Mouse (Mus musculus): Measurements from ENCODE around the gene Sipa1l2. TPM values are rescaled to one million over a fixed set of nuclear protein-coding genes. Genes with fewer than 3 reads are reported as not detected.

The Sipa1l2 gene
- polyA plus RNA-seq, 1 experiment from 2014 or later: 8.2 TPM

DNA sequence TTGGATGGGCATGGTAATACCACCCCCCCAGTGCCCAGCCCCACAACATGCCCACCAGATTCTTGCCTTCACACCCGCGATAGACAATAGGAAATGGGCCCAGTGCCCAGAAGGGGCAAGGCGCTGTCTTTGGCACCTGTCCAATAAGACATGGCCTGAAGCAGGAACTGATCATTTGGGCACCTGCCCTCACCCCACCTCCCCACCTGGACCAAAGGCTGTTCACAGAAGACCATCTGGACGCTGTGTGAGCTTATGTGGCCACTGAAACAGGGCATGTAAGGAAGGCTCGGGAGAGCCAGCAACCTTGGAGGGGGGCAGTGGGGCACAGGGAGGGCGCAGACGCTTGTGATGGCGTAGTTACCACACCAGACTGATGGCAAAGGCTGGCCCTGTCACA lies 174.6 kb downstream of the Sipa1l2 start:
- H3K9ac ChIP-seq (ENCODE audit: low read depth, low read length): no peak overlapping the region
- no peaks in the 10 kb centered on the region for H3K27me3 ChIP-seq (ENCODE audit: insufficient read depth, low read length)
- no peak for TF ChIP-seq CTCF (IDR thresholded peaks at IDR 0.05; ENCODE audit: low read depth)
- H3K9me3 ChIP-seq (replicated peaks; ENCODE audit: low read length): no peaks in the 10 kb centered on the region
- no peaks in the 10 kb centered on the region for H3K36me3 ChIP-seq (ENCODE audit: insufficient read depth, low read length)
- no peak overlapping the region for H3K27ac ChIP-seq
- H3K4me3 ChIP-seq (replicated peaks; ENCODE audit: low read depth, low read length): no peak overlapping the region
- H3K4me2 ChIP-seq (ENCODE audit: low read length): no peak overlapping the region
- DNase-seq (ENCODE audit: low spot score) (no peak), ATAC-seq (replicated peaks; ENCODE audit: low FRiP score, low read depth) (no peak)
- 82% methylated on average over 8 of the region's 8 CpGs for WGBS
- H3K4me1 ChIP-seq (replicated peaks; ENCODE audit: insufficient read depth, low read length): no peaks in the 10 kb centered on the region

DNA sequence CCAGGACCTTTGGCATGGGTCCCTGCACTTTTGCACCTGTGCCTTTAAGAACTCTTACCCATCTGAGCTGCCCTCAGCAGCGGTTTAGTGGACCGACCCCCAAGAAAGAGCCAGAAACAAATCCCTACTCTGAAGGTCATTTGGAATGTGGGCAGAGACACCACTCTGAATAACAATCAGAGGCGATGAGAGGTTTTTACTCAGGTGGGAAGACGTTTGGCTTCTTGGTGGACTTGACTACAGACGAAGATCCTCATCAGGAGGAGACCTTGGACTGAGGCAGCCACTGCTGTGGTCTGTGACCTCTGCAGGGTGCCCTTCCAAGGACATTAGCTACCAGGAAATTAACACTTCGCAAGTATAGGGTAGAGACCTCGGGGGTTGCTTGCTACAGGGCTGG lies 177.9 kb downstream of the Sipa1l2 start:
- no peak overlapping the region for H3K4me3 ChIP-seq (replicated peaks; ENCODE audit: low read depth, low read length)
- ATAC-seq (replicated peaks; ENCODE audit: low FRiP score, low read depth) (no peak), DNase-seq (ENCODE audit: low spot score) (no peak)
- TF ChIP-seq CTCF (IDR thresholded peaks at IDR 0.05; ENCODE audit: low read depth): no peak
- no peak overlapping the region for H3K27ac ChIP-seq
- no peak overlapping the region for H3K4me2 ChIP-seq (ENCODE audit: low read length)
- 0 out of 2 replicates have a peak, but pooled peaks cover 12% of the 10 kb centered on the region for H3K4me1 ChIP-seq (replicated peaks; ENCODE audit: insufficient read depth, low read length)
- H3K27me3 ChIP-seq (ENCODE audit: insufficient read depth, low read length): no peaks in the 10 kb centered on the region
- no peak overlapping the region for H3K9ac ChIP-seq (ENCODE audit: low read depth, low read length)
- H3K9me3 ChIP-seq (replicated peaks; ENCODE audit: low read length): no peaks in the 10 kb centered on the region
- WGBS: 56% methylated on average over 7 of the region's 7 CpGs
- H3K36me3 ChIP-seq (ENCODE audit: insufficient read depth, low read length): no peaks in the 10 kb centered on the region

DNA sequence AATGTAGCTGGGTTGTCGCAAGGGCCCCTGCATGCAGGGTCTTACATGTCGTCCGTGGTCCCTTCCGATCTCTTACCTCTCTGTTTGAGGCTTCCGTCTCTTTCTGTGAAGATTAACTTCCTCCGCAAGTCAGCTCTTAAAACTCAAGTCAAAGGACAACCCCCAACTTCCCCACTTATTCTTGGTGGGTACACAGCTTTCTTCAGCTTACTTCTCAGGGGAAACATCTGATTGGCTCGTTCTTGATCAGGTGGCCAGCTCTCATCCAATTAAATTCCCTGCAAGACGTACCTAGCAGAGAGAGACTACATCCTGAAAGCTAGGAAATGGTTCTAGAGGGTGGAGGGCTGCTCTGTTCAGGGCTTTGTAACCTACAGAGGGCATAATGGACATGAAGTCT lies 178.3 kb downstream of the Sipa1l2 start:
- no peaks in the 10 kb centered on the region for H3K27me3 ChIP-seq (ENCODE audit: insufficient read depth, low read length)
- no peak for TF ChIP-seq CTCF (IDR thresholded peaks at IDR 0.05; ENCODE audit: low read depth)
- no peak for DNase-seq (ENCODE audit: low spot score)
- H3K36me3 ChIP-seq (ENCODE audit: insufficient read depth, low read length): no peaks in the 10 kb centered on the region
- no peak overlapping the region for H3K9ac ChIP-seq (ENCODE audit: low read depth, low read length)
- no peak overlapping the region for H3K27ac ChIP-seq
- WGBS: 77% methylated on average over 8 of the region's 8 CpGs
- ATAC-seq (replicated peaks; ENCODE audit: low FRiP score, low read depth): no peak
- H3K4me2 ChIP-seq (ENCODE audit: low read length): no peak overlapping the region
- H3K9me3 ChIP-seq (replicated peaks; ENCODE audit: low read length): no peaks in the 10 kb centered on the region
- H3K4me1 ChIP-seq (replicated peaks; ENCODE audit: insufficient read depth, low read length): 0 out of 2 replicates have a peak, but pooled peaks cover 12% of the 10 kb centered on the region
- H3K4me3 ChIP-seq (replicated peaks; ENCODE audit: low read depth, low read length): no peak overlapping the region

DNA sequence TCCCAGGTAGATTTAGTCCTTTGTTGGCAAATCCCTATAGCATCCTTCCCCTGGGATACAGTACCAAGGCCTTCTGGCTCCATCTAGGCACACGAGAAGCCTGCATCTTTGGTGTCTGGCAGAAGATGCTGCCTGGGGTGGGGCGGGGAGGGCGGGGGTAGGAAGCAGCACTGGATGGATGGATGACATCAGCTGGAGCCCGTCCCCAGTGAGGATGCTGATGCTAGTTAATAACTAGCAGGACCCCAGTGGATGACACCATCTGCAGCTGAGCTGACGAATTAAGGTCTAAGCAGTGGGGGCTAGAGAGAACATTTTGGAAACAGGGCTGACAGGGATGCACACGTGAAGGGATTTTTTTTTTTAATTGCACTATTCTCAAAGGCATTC lies 179.1 kb downstream of the Sipa1l2 start:
- no peak for TF ChIP-seq CTCF (IDR thresholded peaks at IDR 0.05; ENCODE audit: low read depth)

DNA sequence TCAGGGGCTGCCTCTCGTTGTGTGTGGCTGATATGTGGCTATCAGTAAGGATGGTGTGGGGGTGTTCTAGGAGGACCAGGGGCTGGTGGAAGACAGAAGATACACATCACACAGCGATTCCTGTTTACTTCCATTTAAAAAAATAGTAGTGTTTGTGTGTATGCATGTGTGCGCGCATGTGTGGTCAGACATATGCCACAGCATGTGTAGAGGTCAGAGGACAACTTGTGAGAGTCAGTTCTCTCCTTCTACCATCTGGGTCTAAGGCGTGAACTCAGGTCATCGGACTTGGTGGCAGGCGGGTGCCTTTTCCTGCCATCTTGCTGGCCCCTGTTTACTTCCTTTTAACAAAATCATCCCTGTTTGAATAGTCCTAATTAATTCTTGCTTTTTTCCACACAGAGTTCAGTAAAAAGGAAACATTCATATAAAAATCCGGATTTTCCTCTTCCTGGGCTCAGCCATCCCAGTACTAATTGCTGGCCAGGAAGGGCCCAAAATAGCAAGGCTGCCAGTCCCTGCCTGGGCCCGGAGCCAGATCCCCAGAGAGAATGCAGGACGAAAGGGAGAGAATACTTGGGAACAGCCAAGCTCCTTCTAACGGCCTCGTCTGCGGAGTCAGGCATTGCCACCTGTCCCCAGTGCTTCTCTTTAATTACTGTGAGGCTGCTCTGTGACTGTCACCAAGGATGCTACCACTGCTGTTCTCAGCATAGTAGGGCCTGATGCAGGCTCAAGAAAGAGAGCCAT lies 179.7 kb downstream of the Sipa1l2 start:
- H3K27ac ChIP-seq: no peak overlapping the region

More for the DNA sequence above, 179.1 kb downstream of the Sipa1l2 start:
- 75% methylated on average over 6 of the region's 6 CpGs for WGBS
- DNase-seq (ENCODE audit: low spot score) (no peak), ATAC-seq (replicated peaks; ENCODE audit: low FRiP score, low read depth) (no peak)
- Histone ChIP-seq H3K4me3 (replicated peaks; ENCODE audit: low read depth, low read length) (no peak overlapping the region), H3K4me1 (replicated peaks; ENCODE audit: insufficient read depth, low read length) (peaks cover 16% of the 10 kb centered on the region; the same call in 1 of the 2 replicates), H3K9ac (ENCODE audit: low read depth, low read length) (no peak overlapping the region), H3K9me3 (replicated peaks; ENCODE audit: low read length) (no peaks in the 10 kb centered on the region), H3K27me3 (ENCODE audit: insufficient read depth, low read length) (no peaks in the 10 kb centered on the region), H3K36me3 (ENCODE audit: insufficient read depth, low read length) (no peaks in the 10 kb centered on the region), H3K4me2 (ENCODE audit: low read length) (no peak overlapping the region), H3K27ac (no peak overlapping the region)

DNA sequence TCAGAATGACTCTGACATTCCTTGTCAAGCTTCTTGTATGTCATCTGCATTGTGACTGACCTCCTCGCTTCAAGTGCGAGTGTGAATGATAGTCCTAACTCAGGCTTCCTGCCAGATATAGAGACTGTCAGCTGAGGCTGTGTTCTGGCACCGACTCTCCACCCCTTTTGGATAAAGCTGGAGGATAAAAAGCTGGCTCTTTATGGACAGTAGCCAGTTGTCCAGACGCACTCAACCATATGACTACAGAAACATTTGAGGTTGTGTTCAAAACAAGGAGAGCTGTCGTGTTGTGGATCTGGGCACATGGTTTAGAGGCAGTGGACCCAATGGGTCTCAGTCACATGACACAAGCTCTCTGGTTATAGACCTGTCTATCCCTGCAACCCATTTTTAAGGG lies 180.3 kb downstream of the Sipa1l2 start:
- no peak overlapping the region for H3K4me2 ChIP-seq (ENCODE audit: low read length)
- no peaks in the 10 kb centered on the region for H3K36me3 ChIP-seq (ENCODE audit: insufficient read depth, low read length)
- ATAC-seq (replicated peaks; ENCODE audit: low FRiP score, low read depth) (0 out of 2 replicates have a peak, but pooled peaks have one; percentile 19), DNase-seq (ENCODE audit: low spot score) (peak; percentile 76)
- H3K27me3 ChIP-seq (ENCODE audit: insufficient read depth, low read length): no peaks in the 10 kb centered on the region
- H3K9ac ChIP-seq (ENCODE audit: low read depth, low read length): no peak overlapping the region
- no peaks in the 10 kb centered on the region for H3K9me3 ChIP-seq (replicated peaks; ENCODE audit: low read length)
- TF ChIP-seq CTCF (IDR thresholded peaks at IDR 0.05; ENCODE audit: low read depth): no peak
- no peak overlapping the region for H3K4me3 ChIP-seq (replicated peaks; ENCODE audit: low read depth, low read length)
- WGBS: 35% methylated on average over 5 of the region's 5 CpGs
- peaks cover 16% of the 10 kb centered on the region; the same call in 1 of the 2 replicates for H3K4me1 ChIP-seq (replicated peaks; ENCODE audit: insufficient read depth, low read length)
- no peak overlapping the region for H3K27ac ChIP-seq

More for the DNA sequence above, 179.7 kb downstream of the Sipa1l2 start:
- Histone ChIP-seq H3K4me2 (ENCODE audit: low read length) (no peak overlapping the region), H3K36me3 (ENCODE audit: insufficient read depth, low read length) (no peaks in the 10 kb centered on the region), H3K9me3 (replicated peaks; ENCODE audit: low read length) (no peaks in the 10 kb centered on the region), H3K27me3 (ENCODE audit: insufficient read depth, low read length) (no peaks in the 10 kb centered on the region), H3K9ac (ENCODE audit: low read depth, low read length) (no peak overlapping the region), H3K4me1 (replicated peaks; ENCODE audit: insufficient read depth, low read length) (peaks cover 16% of the 10 kb centered on the region; the same call in 1 of the 2 replicates), H3K4me3 (replicated peaks; ENCODE audit: low read depth, low read length) (no peak overlapping the region)
- WGBS: 62% methylated on average over 13 of the region's 13 CpGs
- no peak for TF ChIP-seq CTCF (IDR thresholded peaks at IDR 0.05; ENCODE audit: low read depth)
- ATAC-seq (replicated peaks; ENCODE audit: low FRiP score, low read depth) (no peak), DNase-seq (ENCODE audit: low spot score) (peak; percentile 45)
